Mouse (Mus musculus): ENCODE results near the gene Adgra3. TPM values are rescaled to one million over a fixed set of nuclear protein-coding genes. Genes with fewer than 3 reads are reported as not detected.

Adgra3 gene
- total and polyA plus RNA-seq, 3 experiments: not detected

- no peaks in the 10 kb centered on the region for H3K36me3 ChIP-seq (replicated peaks in 1 of 2; ENCODE audit: control insufficient read depth in 1 of 2, insufficient read depth in 1 of 2, low read length in 1 of 2)
- H3K9ac ChIP-seq (ENCODE audit: insufficient read depth, low read depth): no peak overlapping the region
- in situ Hi-C loops (cut with MboI; ENCODE audit: low pct_ligation_motif_present, low pct_unique_long_range_greater_than_20kb, low sequenced_read_pairs) (no loop called here), dilution Hi-C loops (cut with MboI; ENCODE audit: extremely low pct_ligation_motif_present, extremely low pct_unique_long_range_greater_than_20kb, low sequenced_read_pairs) (no loop called here)
- no peak overlapping the region for H3K4me3 ChIP-seq (replicated peaks in 1 of 3; ENCODE audit: low read depth in 2 of 3, low read length in 2 of 3, poor library complexity in 1 of 3)
- no peaks in the 10 kb centered on the region for H3K27me3 ChIP-seq (replicated peaks)
- H3K4me1 ChIP-seq (ENCODE audit: control insufficient read depth in 1 of 2, insufficient read depth in 2 of 2): no peaks in the 10 kb centered on the region
- H3K79me2 ChIP-seq (replicated peaks; ENCODE audit: control insufficient read depth, extremely low read depth, insufficient read depth, poor library complexity, severe bottlenecking): no peaks in the 10 kb centered on the region
- no peak for DNase-seq (ENCODE audit: extremely low read depth)
- no peak for TF ChIP-seq KAT2A (IDR thresholded peaks at IDR 0.05; ENCODE audit: insufficient replicate concordance, low read length)
- no peak for TF ChIP-seq PAX5 (IDR thresholded peaks at IDR 0.05; ENCODE audit: low read length)
- TF ChIP-seq MEF2A (IDR thresholded peaks at IDR 0.05; ENCODE audit: borderline replicate concordance, low read depth, low read length): no peak
- TF ChIP-seq CHD2 (IDR thresholded peaks at IDR 0.05; ENCODE audit: low read length): no peak
- no peak for TF ChIP-seq EP300 (IDR thresholded peaks at IDR 0.05; ENCODE audit: low read length)
- TF ChIP-seq IRF4 (IDR thresholded peaks at IDR 0.05; ENCODE audit: low read depth, low read length): no peak
- no peak for TF ChIP-seq NELFE (IDR thresholded peaks at IDR 0.05; ENCODE audit: low read depth, low read length)
- TF ChIP-seq TCF12 (IDR thresholded peaks at IDR 0.05; ENCODE audit: low read depth, low read length): no peak
- TF ChIP-seq GABPA (IDR thresholded peaks at IDR 0.05; ENCODE audit: insufficient replicate concordance, low read depth, low read length): no peak
- TF ChIP-seq JUND (conservative IDR thresholded peaks at IDR 0.05; ENCODE audit: low read depth, low read length): no peak
- TF ChIP-seq TBP (conservative IDR thresholded peaks at IDR 0.05; ENCODE audit: low read depth, low read length): no peak
- no peak for TF ChIP-seq BHLHE40 (IDR thresholded peaks at IDR 0.05; ENCODE audit: low read depth, low read length)
- no peak for TF ChIP-seq POLR2A (IDR thresholded peaks at IDR 0.05; ENCODE audit: low read depth, low read length)
- no peak for TF ChIP-seq JUN (IDR thresholded peaks at IDR 0.05; ENCODE audit: insufficient read depth, low read depth, low read length)
- no peak for TF ChIP-seq POLR2AphosphoS2 (IDR thresholded peaks at IDR 0.05; ENCODE audit: low read depth, low read length)
- no peak for TF ChIP-seq UBTF (IDR thresholded peaks at IDR 0.05; ENCODE audit: low read depth, low read length)
- no peak for TF ChIP-seq ZKSCAN1 (IDR thresholded peaks at IDR 0.05; ENCODE audit: borderline replicate concordance, low read depth, low read length)
- no peak for TF ChIP-seq ELF1 (IDR thresholded peaks at IDR 0.05; ENCODE audit: low read depth, low read length)
- no peak for TF ChIP-seq SMC3 (IDR thresholded peaks at IDR 0.05; ENCODE audit: low read depth, low read length)
- peaks cover 57% of the 10 kb centered on the region for H3K9me3 ChIP-seq (replicated peaks; ENCODE audit: low read length)
- no peak overlapping the region for H3K4me2 ChIP-seq (ENCODE audit: insufficient read depth, low read depth, poor library complexity, severe bottlenecking)
- H3K27ac ChIP-seq (ENCODE audit: insufficient read depth, low read depth): no peak overlapping the region
Observed at GRCm38 (mm10) chr5:50002269-50002668, 56.5 kb downstream of the Adgra3 start.

GRCm38 (mm10) chr5:49999764-50000163, 59.0 kb downstream of the Adgra3 start:
- H3K27ac ChIP-seq (ENCODE audit: insufficient read depth, low read depth): no peak overlapping the region
- DNase-seq (ENCODE audit: extremely low read depth): no peak
- no peak overlapping the region for H3K4me3 ChIP-seq (replicated peaks in 1 of 3; ENCODE audit: low read depth in 2 of 3, low read length in 2 of 3, poor library complexity in 1 of 3)
- no peaks in the 10 kb centered on the region for H3K79me2 ChIP-seq (replicated peaks; ENCODE audit: control insufficient read depth, extremely low read depth, insufficient read depth, poor library complexity, severe bottlenecking)
- no peak overlapping the region for H3K9ac ChIP-seq (ENCODE audit: insufficient read depth, low read depth)
- no peak overlapping the region for H3K4me2 ChIP-seq (ENCODE audit: insufficient read depth, low read depth, poor library complexity, severe bottlenecking)
- no peaks in the 10 kb centered on the region for H3K36me3 ChIP-seq (replicated peaks in 1 of 2; ENCODE audit: control insufficient read depth in 1 of 2, insufficient read depth in 1 of 2, low read length in 1 of 2)
- H3K4me1 ChIP-seq (ENCODE audit: control insufficient read depth in 1 of 2, insufficient read depth in 2 of 2): no peaks in the 10 kb centered on the region
- H3K9me3 ChIP-seq (replicated peaks; ENCODE audit: low read length): peaks cover 62% of the 10 kb centered on the region
- no peaks in the 10 kb centered on the region for H3K27me3 ChIP-seq (replicated peaks)
- in situ Hi-C loops (cut with MboI; ENCODE audit: low pct_ligation_motif_present, low pct_unique_long_range_greater_than_20kb, low sequenced_read_pairs): no loop called here
- no peak for TF ChIP-seq MYC (IDR thresholded peaks at IDR 0.05; ENCODE audit: low read depth, low read length)
- TF ChIP-seq USF2 (conservative IDR thresholded peaks at IDR 0.05; ENCODE audit: low read depth, low read length): no peak
- TF ChIP-seq MAX (IDR thresholded peaks at IDR 0.05; ENCODE audit: low read length): no peak
- TF ChIP-seq CHD2 (IDR thresholded peaks at IDR 0.05; ENCODE audit: low read length): no peak
- no peak for TF ChIP-seq RCOR1 (conservative IDR thresholded peaks at IDR 0.05; ENCODE audit: low read depth, low read length)
- TF ChIP-seq USF1 (IDR thresholded peaks at IDR 0.05; ENCODE audit: low read depth, low read length): no peak
- no peak for TF ChIP-seq TBP (conservative IDR thresholded peaks at IDR 0.05; ENCODE audit: low read depth, low read length)
- no peak for TF ChIP-seq MAFK (IDR thresholded peaks at IDR 0.05; ENCODE audit: insufficient replicate concordance, low read length)
- no peak for TF ChIP-seq CTCF (conservative IDR thresholded peaks at IDR 0.05 in 1 of 2, IDR thresholded peaks at IDR 0.05 in 1 of 2; ENCODE audit: low read depth in 2 of 2, low read length in 2 of 2)
- TF ChIP-seq ELF1 (IDR thresholded peaks at IDR 0.05; ENCODE audit: low read depth, low read length): no peak
- TF ChIP-seq ETS1 (conservative IDR thresholded peaks at IDR 0.05; ENCODE audit: low read depth, low read length): no peak
- TF ChIP-seq ZKSCAN1 (IDR thresholded peaks at IDR 0.05; ENCODE audit: borderline replicate concordance, low read depth, low read length): no peak
- TF ChIP-seq KAT2A (IDR thresholded peaks at IDR 0.05; ENCODE audit: insufficient replicate concordance, low read length): no peak
- TF ChIP-seq EP300 (IDR thresholded peaks at IDR 0.05; ENCODE audit: low read length): no peak
- TF ChIP-seq MXI1 (IDR thresholded peaks at IDR 0.05; ENCODE audit: low read depth, low read length): no peak
- TF ChIP-seq ZNF384 (IDR thresholded peaks at IDR 0.05; ENCODE audit: low read depth, low read length): no peak
- dilution Hi-C loops (cut with MboI; ENCODE audit: extremely low pct_ligation_motif_present, extremely low pct_unique_long_range_greater_than_20kb, low sequenced_read_pairs): no loop called here
